Mouse (Mus musculus): ENCODE measurements around the gene Mpnd. TPM values are rescaled to one million over a fixed set of nuclear protein-coding genes. Genes with fewer than 3 reads are reported as not detected.

The Mpnd gene
- 174 and 193 TPM in 2 replicates for polyA plus RNA-seq (2016; fragmentation: Nextera tagmentation; extraction: Ambion mirVana)

DNA sequence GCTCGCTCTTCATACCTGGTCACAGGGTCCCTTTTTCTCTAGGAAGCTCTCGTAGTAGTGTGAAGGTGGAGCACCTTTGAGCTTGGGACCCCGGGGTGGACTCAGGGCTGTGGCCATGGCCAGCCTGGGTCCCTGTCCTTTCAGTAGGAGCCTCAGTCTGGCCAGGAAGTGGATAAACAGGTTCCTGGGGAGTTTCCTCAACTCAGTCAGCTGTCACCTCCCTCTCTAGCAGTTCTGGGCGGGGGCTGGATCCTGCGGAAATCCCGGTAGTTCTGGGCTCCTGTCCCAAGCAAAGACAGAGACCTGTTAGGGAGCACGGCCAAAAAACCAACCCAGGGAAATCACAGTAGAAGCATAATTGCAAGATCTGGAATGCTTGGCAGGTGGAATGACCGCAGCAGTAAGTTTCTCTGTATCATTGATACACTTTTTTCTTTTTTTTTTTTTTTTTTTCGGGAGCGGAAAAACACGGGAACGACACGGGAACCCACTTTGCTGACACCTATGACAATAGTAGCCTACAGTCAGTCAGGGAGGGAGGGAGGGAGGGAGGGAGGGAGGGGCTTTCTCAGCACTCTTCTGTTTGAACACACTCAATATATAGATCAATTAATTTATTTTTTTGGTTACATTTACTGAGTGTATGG, at the start of gene Mpnd, which contains the start of gene Stap2:
Gene Mpnd (plus strand): TSS at position 297 of the 647 bp plus-strand sequence.
Gene Stap2 (minus strand): TSS at position 170 of the 647 bp plus-strand sequence.
- Histone ChIP-seq H3K9ac (no peak within 1 kb of the TSS), H3K9me3 (0 out of 2 replicates have a peak, but pooled peaks cover 2% of the 10 kb centered on the region), H3K27ac (no peak within 1 kb of the TSS), H3K27me3 (peaks cover 4% of the 10 kb centered on the region), H3K4me2 (replicated peaks) (no peak within 1 kb of the TSS; the same call in 1 of the 2 replicates), H3K4me3 (0 out of 2 replicates have a peak within 1 kb of the TSS, but pooled peaks have one; percentile 1), H3K36me3 (no peaks in the 10 kb centered on the region), H3K4me1 (peaks cover 17% of the 10 kb centered on the region)
- 35% methylated on average over 13 of the region's 13 CpGs for WGBS
- ATAC-seq (ENCODE audit: insufficient number of reproducible peaks, insufficient read depth, low FRiP score, low TSS enrichment): no peak

DNA sequence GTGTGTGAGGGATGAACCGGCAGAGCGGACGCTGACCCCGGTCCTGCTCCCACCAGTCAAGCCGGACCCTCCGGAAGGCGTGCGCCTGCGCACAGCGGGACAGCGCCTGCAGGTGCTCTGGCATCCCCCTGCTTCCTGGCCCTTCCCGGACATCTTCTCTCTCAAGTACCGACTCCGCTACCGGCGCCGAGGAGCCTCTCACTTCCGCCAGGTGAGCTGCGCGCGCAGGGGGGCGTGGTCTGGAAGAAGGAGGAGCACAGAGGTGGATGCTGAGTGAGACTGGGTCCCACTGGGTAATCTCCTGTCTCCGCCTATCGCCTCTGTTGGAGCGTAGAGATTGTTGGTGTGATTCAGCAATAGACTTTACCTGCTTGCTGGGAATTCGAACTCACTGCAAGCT, 49.4 kb upstream of the Mpnd start:
- Histone ChIP-seq H3K9me3 (no peaks in the 10 kb centered on the region), H3K4me2 (replicated peaks) (peak overlapping the region; percentile 61), H3K36me3 (no peaks in the 10 kb centered on the region), H3K27me3 (peaks cover 11% of the 10 kb centered on the region), H3K4me1 (peaks cover 18% of the 10 kb centered on the region), H3K9ac (peak overlapping the region; percentile 47; the same call in 1 of the 2 replicates), H3K4me3 (peak overlapping the region; percentile 45), H3K27ac (no peak overlapping the region)
- WGBS: under 1% methylated on average over 26 of the region's 26 CpGs
- no peak for ATAC-seq (ENCODE audit: insufficient number of reproducible peaks, insufficient read depth, low FRiP score, low TSS enrichment)

DNA sequence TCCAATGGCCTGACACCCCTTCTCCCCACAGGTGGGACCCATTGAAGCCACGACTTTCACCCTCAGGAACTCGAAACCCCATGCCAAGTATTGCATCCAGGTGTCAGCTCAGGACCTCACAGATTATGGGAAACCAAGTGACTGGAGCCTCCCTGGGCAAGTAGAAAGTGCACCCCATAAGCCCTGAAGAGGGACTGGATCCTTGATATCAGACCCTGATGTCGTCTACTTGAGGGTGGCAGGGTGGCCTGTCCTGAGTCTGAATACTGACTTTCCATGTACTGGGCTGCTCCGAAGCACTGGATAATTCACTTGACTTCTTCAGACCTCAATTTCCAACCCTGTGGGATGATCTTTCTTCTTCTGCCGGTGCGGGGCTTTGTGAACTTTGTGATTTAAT, 48.9 kb upstream of the Mpnd start:
- ATAC-seq (ENCODE audit: insufficient number of reproducible peaks, insufficient read depth, low FRiP score, low TSS enrichment): no peak
- Histone ChIP-seq H3K4me1 (peaks cover 18% of the 10 kb centered on the region), H3K4me3 (peak overlapping the region; percentile 45), H3K4me2 (replicated peaks) (peak overlapping the region; percentile 61), H3K27me3 (peaks cover 11% of the 10 kb centered on the region), H3K9me3 (no peaks in the 10 kb centered on the region), H3K36me3 (no peaks in the 10 kb centered on the region), H3K9ac (peak overlapping the region; percentile 47; the same call in 1 of the 2 replicates), H3K27ac (no peak overlapping the region)
- 34% methylated on average over 6 of the region's 6 CpGs for WGBS

DNA sequence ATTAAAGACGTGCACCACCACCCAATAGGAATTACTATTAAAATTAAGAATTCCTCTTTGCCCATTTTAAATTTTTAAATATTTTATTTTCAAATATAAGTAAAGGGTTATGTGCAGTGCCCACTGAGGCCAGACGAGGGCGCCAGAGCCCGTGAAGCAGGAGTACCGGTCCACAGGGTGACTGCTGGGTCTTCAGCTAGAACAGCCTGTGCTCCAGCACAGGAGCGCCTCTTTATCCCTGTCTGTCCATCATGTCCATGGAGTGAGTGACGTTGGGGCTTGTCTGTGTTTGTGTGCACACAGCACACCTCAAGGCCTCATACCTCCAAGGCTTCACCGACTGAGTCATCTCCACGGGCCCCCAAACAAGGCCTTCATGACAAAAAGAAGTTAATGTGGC, 48.3 kb upstream of the Mpnd start:
- Histone ChIP-seq H3K4me1 (peaks cover 18% of the 10 kb centered on the region), H3K9ac (no peak overlapping the region), H3K27me3 (peaks cover 11% of the 10 kb centered on the region), H3K9me3 (no peaks in the 10 kb centered on the region), H3K4me2 (replicated peaks) (no peak overlapping the region), H3K27ac (no peak overlapping the region; the same call in 1 of the 2 replicates), H3K36me3 (0 out of 2 replicates have a peak, but pooled peaks cover 6% of the 10 kb centered on the region), H3K4me3 (no peak overlapping the region)
- 15% methylated on average over 9 of the region's 9 CpGs for WGBS
- no peak for ATAC-seq (ENCODE audit: insufficient number of reproducible peaks, insufficient read depth, low FRiP score, low TSS enrichment)

DNA sequence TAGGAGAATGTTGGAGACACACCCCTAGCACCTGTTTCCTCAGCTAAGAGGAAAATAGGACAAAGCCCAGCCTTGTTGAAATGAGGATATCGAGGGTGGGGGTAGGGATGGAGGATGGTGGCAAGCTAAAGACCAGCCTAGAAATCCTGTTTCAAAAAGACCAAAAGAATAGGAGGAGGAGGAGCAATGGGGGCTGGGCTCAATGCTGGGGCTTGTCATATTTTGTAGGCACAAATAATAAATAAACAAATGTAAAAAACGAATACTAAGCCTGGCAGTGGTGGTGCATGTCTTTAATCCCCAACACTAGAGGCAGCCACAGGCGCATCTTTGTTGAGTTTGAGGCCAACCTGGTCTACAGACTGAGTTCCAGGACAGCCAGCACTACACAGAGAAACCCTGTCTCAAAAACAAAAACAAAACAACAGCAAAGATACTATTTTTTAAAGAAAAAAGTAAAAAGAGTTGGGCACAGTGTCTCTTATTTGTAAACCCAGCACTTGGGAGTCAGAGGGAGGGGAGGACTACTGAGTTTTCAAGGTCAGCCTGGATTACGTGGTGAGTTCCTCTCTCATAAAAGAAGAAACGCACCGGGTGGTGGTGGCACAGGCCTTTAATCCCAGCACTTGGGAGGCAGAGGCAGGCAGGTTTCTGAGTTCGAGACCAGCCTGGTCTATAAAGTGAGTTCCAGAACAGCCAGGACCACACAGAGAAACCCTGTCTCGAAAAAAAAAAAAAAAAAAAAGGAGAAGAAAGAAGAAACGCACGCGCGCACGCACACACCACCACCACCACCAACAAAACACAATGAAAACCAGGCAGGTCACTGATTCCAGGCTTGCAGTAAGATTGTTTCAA, 47.6 kb upstream of the Mpnd start:
- H3K36me3 ChIP-seq: peaks cover 11% of the 10 kb centered on the region; the same call in 1 of the 2 replicates
- H3K4me2 ChIP-seq (replicated peaks): peak overlapping the region; percentile 74
- H3K4me3 ChIP-seq: peak overlapping the region; percentile 41
- no peak for ATAC-seq (ENCODE audit: insufficient number of reproducible peaks, insufficient read depth, low FRiP score, low TSS enrichment)
- H3K27ac ChIP-seq: peak overlapping the region; percentile 92
- peak overlapping the region; percentile 58 for H3K9ac ChIP-seq
- H3K9me3 ChIP-seq: no peaks in the 10 kb centered on the region
- peaks cover 18% of the 10 kb centered on the region for H3K4me1 ChIP-seq
- peaks cover 11% of the 10 kb centered on the region for H3K27me3 ChIP-seq
- WGBS: 78% methylated on average over 13 of the region's 13 CpGs

DNA sequence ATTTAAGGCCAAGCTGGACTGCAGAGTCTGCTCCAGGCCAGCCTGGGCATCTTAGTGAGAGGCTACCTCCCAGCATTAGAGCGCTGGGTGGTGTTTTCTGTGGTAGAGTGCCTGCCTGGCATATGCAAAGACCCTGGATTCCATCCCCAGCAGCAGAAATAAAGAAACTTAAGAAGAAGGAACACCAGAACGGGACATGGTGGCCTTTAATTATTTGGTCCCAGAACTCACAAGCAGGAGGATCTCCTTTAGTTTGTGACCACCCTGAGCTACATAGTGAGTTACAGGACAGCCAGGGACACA, 47.0 kb upstream of the Mpnd start:
- H3K27ac ChIP-seq: peak overlapping the region; percentile 92
- H3K4me3 ChIP-seq: peak overlapping the region; percentile 41
- peak overlapping the region; percentile 58 for H3K9ac ChIP-seq
- peaks cover 17% of the 10 kb centered on the region; the same call in 1 of the 2 replicates for H3K36me3 ChIP-seq
- peak overlapping the region; percentile 74 for H3K4me2 ChIP-seq (replicated peaks)
- H3K27me3 ChIP-seq: peaks cover 11% of the 10 kb centered on the region
- no peak for ATAC-seq (ENCODE audit: insufficient number of reproducible peaks, insufficient read depth, low FRiP score, low TSS enrichment)
- peaks cover 21% of the 10 kb centered on the region for H3K4me1 ChIP-seq
- no peaks in the 10 kb centered on the region for H3K9me3 ChIP-seq
- 22% methylated on average over 2 of the region's 2 CpGs for WGBS

DNA sequence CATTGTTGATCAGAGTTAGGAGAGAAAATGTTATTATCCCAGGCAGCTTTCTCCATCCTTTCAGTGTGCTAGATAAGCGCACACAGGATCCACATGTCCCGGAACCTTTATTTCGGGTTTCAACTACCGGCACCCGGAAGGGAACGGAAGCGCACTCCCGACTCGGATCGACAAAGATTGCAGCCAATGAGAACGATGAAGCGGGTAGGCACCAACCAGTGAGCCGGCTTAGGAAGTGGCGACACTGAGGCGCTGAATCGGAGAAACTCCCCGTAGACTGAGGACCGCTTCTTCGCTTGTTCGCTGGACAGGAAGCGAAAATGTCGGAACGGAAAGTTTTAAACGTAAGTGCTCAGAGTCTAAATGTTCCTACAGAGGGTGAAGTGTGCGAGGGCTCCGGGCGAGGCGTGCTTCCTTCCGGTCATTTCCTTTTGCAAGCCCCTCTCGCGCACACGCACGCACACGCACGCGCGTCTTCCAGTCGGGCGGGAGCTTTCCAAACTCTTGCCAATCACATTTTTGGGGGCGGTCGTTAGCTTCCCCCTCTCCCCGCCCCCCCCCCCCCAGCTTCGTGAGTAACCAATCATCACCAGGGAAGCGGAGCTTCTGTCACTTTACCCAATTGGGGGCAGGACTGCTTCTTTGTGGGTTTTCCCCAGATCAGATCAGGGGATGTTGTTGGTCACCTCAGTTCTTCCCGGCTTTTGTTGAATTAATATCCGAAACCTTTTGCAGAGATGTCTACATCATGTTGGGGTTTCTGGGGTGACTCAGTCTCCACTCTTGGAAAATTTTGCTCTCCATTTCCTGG, 46.4 kb upstream of the Mpnd start, which contains the start of gene Yju2:
Gene Yju2 (plus strand): TSS at position 182 of the 811 bp plus-strand sequence.
- under 1% methylated on average over 46 of the region's 46 CpGs for WGBS
- peaks cover 17% of the 10 kb centered on the region; the same call in 1 of the 2 replicates for H3K36me3 ChIP-seq
- peak within 1 kb of the TSS; percentile 41 for H3K4me3 ChIP-seq
- peaks cover 10% of the 10 kb centered on the region for H3K27me3 ChIP-seq
- peaks cover 21% of the 10 kb centered on the region for H3K4me1 ChIP-seq
- peak; percentile 88 for ATAC-seq (ENCODE audit: insufficient number of reproducible peaks, insufficient read depth, low FRiP score, low TSS enrichment)
- no peaks in the 10 kb centered on the region for H3K9me3 ChIP-seq
- peak within 1 kb of the TSS; percentile 92 for H3K27ac ChIP-seq
- H3K4me2 ChIP-seq (replicated peaks): peak within 1 kb of the TSS; percentile 74
- peak within 1 kb of the TSS; percentile 58 for H3K9ac ChIP-seq

DNA sequence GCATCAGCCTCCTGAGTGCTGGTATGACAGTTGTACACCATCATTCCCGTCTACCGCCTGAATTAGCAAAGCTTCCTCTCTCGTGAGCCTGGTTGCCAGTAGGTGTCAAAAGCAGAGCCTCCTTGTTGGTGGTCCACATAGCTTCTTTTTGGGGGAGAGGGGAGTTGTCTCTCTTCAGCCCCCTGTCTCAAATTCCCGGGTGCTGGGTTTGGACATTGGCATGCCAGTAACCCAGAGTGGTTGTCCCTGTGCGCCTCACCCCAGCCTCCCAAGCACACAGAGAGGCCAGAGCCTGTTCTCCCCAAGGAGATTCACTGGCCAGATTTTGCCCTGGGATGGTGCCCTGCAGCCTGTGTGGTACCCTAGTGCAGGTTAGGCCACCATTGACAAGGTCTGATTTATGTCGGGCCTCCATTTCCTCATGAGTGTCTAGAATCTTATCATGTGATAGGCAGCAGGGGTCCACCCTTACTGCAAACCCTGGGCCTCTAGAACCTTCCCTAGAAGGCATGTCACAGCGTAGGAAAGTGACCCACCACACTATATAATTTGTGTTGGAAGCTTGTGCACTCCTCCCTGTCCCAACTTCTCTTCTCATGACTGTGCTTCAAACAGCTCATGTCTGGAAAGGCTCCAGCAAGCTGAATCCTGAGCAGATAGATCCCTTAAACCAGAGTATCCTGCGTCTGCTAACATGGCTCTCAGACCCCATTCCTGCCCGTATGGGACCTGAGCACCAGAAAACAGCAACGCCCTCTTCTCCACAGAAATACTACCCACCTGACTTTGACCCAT, 45.4 kb upstream of the Mpnd start:
- H3K9me3 ChIP-seq: no peaks in the 10 kb centered on the region
- H3K9ac ChIP-seq: 0 out of 2 replicates have a peak overlapping the region, but pooled peaks have one; percentile 12
- peak overlapping the region; percentile 41 for H3K4me3 ChIP-seq
- peak overlapping the region; percentile 92 for H3K27ac ChIP-seq
- peaks cover under 1% of the 10 kb centered on the region; the same call in 1 of the 2 replicates for H3K27me3 ChIP-seq
- H3K36me3 ChIP-seq: peaks cover 24% of the 10 kb centered on the region
- peaks cover 21% of the 10 kb centered on the region for H3K4me1 ChIP-seq
- no peak for ATAC-seq (ENCODE audit: insufficient number of reproducible peaks, insufficient read depth, low FRiP score, low TSS enrichment)
- 79% methylated on average over 10 of the region's 10 CpGs for WGBS
- peak overlapping the region; percentile 74 for H3K4me2 ChIP-seq (replicated peaks)

DNA sequence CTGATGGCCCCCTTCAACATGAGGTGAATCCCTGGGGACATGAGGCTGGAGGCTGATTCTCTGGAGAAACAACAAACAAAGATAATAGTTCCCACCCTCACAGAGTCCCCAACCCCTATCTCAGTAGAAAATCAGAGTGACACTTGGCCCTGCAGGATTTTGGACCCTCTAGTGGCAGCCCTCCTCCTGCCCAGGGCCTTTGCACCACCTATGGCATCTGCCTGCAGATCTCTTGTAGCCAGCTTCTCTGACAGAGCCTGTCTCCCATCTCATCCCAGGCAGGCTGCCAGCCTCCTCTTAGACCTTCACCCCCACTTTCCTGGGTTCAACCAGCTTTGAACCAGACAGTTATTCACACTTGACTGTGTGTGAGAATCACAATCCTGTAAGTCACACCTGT, 44.7 kb upstream of the Mpnd start:
- H3K36me3 ChIP-seq: peaks cover 28% of the 10 kb centered on the region
- H3K9ac ChIP-seq: no peak overlapping the region
- H3K4me3 ChIP-seq: no peak overlapping the region
- H3K4me1 ChIP-seq: peaks cover 21% of the 10 kb centered on the region
- ATAC-seq (ENCODE audit: insufficient number of reproducible peaks, insufficient read depth, low FRiP score, low TSS enrichment): no peak
- no peak overlapping the region for H3K27ac ChIP-seq
- no peaks in the 10 kb centered on the region for H3K27me3 ChIP-seq
- H3K4me2 ChIP-seq (replicated peaks): no peak overlapping the region
- H3K9me3 ChIP-seq: no peaks in the 10 kb centered on the region

DNA sequence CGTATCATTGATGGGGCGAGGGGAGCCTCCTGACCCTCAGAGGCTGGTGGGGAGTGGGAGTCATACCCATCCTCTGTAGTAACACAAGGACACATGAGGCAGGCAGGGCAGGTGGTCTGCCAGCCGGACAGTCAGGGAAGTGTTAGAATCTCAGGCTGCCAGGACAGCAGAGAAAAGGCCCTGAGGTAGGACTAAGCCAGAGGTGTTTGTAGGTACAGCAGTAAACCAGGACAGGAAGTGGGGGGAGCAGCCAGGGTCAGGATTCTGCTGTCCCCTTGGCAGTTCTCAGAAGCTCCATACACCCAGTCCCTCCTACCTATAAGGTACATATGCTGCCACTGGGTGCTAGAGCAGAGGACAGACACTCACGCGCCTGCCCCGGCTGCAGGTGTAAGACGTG, 43.9 kb upstream of the Mpnd start:
- Histone ChIP-seq H3K27me3 (no peaks in the 10 kb centered on the region), H3K27ac (no peak overlapping the region), H3K4me3 (no peak overlapping the region), H3K9ac (no peak overlapping the region), H3K4me2 (replicated peaks) (no peak overlapping the region), H3K36me3 (peaks cover 35% of the 10 kb centered on the region), H3K9me3 (no peaks in the 10 kb centered on the region), H3K4me1 (peaks cover 19% of the 10 kb centered on the region)
- no peak for ATAC-seq (ENCODE audit: insufficient number of reproducible peaks, insufficient read depth, low FRiP score, low TSS enrichment)
- WGBS: 95% methylated on average over 7 of the region's 7 CpGs
